Mouse (Mus musculus) cerebellum, postnatal 25 days (tissue): ENCODE measurements around the gene 1700020N01Rik.

Source experiments
- DNase-seq, 2 experiments: peaks; one replicate each; pipeline ENCODE4 v3.0.0; 2021; ENCODE audit warnings: mixed read lengths in 2 of 2

1700020N01Rik gene

DNA sequence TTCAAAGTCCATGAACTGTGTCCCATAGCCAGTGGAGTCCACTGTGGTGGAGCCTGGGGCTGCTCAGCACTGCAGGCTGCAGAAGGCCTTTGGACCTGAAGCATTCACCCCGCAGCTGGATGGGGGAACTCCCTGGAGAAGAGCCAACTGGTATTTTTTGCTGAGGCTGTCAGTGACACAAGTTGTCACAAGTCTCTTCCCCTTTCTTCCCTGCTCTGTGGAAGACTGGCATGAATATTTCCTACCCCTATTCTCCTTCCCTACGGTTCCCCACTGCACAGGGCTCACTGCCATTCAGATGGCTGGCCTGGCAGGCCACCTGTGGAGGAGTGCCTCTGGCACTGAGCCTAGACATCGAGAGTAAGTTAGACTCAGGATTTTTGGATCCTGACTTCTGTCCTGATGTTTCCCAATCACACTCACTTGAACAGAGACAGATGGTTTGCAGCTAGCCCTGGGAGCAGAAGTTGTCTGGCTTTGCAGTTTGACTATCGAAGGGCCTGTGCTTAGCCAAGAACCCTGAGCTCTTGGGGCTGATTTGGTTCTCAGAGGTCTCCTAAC lies 12.1 kb downstream of the 1700020N01Rik start:
- peak; percentile 25 to 41 for DNase-seq

GRCm38 (mm10) chr10:21605601-21606000 lies 12.7 kb downstream of the 1700020N01Rik start:
- no peak for DNase-seq

DNA sequence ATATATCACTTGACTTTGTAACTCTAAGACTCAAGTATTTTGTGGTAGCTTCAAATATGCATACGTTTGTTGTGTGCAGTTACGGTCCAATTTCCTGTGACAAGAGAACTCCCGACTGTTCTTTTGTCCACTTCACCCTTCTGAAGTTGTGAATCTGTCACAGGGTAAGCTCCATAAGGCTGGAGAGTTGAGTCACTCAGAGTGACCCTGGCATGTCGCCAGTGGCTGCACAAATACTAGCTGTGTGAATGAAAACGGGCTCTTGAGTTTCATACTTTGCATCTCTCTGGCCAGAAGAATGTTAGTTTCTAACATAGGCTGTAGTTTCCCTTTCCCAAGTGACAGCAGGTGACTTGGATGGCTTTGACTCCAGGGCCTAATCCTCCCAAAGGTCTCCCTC lies 14.0 kb downstream of the 1700020N01Rik start:
- peak in 1 of 2 experiments; percentile 50 for DNase-seq

- no peak for DNase-seq
Measured at GRCm38 (mm10) chr10:21609583-21609982, 16.6 kb downstream of the 1700020N01Rik start.

DNA sequence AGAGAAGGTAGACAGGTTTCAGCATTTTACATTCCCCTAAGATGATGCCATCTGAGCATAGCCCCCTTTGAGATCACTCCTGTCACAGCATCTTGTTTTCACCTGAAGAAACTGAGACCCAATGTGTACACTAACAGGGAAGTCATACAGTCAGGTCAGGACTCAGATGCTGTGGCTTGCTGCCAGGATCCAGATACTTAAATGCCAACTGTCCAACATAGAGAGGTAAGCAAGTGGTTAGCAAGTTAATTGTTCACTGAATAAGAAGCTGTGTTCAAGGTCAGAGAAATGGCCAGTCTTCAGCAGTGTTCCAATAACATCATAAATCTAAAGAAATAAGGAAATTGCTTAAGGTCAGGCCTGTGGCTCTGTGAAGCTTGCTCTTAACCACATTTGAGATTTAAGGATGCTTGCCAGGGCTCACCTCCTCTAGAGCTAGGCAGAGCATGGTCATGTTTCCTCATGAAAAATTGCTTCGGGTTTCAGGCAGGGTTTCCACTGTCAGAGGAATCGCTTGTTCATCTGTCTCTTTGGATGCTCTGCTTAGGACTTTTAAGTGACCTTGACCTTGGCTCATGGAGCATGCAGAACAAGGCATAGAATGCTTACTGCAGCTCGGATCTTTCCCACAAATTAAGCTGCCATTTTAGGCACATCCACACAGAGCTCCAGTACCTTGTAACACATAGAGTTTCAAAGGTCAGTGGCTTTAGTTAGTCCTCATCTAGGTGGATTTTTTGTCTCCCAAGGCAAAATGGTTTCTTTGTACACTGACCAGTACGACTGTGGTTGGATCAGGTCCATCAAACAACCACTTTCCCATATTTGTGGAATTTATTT lies 20.3 kb downstream of the 1700020N01Rik start:
- no peak for DNase-seq

DNA sequence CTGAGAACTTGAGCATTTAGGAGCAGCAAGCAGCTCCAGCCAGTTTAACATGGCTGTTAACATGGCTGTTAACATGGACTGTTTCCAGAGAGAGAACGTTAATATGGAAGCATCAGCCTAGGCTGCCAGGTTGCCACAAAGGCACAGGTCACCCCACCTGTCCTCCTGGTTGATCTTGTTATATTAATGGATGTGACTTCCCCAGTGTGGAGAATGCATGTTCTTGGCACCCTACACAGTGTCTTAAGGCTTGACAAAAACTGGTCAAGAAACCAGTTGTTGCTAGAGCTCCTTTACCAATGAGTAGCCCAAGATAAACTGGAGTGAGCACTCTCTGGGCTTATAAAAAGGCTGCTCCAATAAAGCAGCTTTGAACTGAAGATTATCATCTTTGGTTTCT lies 21.6 kb downstream of the 1700020N01Rik start:
- no peak for DNase-seq

GRCm38 (mm10) chr10:21618745-21619508 lies 26.0 kb downstream of the 1700020N01Rik start:
- no peak for DNase-seq

DNA sequence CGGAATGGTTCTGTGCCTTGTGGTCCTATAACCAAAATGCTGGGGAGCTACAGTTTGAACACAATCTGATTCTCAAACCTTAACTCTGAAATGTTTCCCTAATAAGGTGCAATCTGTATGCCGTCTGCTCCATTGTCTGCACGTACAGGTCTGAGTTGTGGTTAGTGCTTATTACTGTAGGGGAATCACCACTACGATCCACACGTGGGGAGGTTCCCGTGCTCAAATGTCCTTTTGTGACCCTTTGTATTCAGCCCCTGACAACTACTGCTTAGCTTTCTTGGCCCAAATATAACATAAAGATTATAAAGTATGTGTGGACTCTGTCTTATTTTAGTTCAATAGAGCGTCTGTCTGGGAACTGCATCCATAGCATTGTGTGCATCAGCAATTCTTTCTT lies 29.1 kb downstream of the 1700020N01Rik start:
- no peak for DNase-seq

GRCm38 (mm10) chr10:21628555-21628954 lies 35.6 kb downstream of the 1700020N01Rik start:
- DNase-seq: no peak

- DNase-seq: no peak
Measured at GRCm38 (mm10) chr10:21629031-21629740, 36.2 kb downstream of the 1700020N01Rik start.

GRCm38 (mm10) chr10:21631481-21631880 lies 38.5 kb downstream of the 1700020N01Rik start:
- no peak for DNase-seq

DNA sequence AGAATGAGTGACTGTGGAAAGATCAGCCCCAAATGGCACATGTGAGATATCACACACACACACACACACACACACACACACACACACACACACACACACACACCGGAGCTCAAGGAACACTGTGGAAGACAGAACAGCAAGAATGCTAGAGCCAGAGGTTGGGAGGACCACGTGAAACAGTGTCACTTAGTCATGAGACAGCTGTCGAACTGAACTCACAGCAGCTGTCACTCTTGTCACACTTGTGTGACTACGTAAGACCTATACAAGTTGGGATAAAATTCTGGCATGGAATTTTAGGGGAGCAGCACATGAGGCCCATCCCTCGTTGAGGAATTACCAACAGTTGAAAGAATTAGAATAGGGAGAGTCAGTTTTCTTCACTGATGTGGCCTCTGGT lies 39.7 kb downstream of the 1700020N01Rik start:
- DNase-seq: no peak

DNA sequence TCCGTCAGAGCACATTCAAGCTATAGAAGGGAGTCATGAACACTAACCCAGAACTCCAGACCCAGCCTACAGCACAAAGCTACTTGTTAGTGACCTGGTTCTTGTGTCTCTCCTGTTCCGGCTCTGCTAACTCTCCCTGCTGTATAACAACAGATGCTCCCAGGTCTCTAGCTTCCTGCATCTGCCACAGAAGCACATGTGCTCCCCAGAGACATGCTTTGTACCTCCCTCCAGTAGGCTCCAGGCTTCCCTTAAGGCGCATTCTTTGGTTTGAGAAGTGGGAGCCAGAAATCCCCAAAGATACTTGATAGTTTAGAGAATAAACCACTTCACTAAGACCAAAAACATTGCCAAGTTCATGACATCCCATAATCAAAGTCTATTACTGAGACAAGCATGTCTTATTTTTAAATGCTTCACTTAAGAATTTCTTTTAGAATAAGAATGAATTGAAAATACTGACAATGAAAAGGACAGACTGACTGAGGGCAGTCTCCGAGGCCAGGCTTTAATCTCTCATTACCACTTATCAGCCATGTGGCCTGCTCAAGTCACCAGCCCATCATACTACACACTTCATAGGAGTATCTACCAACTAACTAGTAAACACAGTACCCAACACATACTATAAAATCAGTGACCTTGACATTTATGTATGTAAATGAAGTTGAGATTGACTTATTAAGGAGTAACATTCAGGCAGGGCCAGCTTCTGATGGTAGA lies 43.2 kb downstream of the 1700020N01Rik start:
- DNase-seq: no peak

DNA sequence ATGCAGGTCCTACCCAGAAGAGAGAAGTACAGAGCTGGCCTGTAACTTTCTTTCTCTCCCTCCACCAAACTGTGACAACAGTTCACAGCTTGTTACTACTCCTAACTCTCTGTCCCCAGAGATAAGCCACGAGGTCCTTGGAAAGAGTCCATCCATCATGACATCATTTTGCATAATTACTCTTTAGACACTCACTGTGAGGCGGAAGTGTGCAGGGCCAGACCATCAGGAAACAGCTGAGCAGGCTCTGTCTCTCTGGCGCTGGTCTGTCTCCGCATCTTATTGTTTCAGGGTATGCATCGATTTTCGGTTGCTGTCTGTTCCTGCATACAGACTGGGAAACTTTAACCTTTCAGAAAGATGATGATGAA lies 43.8 kb downstream of the 1700020N01Rik start:
- peak in 1 of 2 experiments; percentile 7 for DNase-seq

- no peak for DNase-seq
Measured at GRCm38 (mm10) chr10:21651388-21651787, 58.4 kb downstream of the 1700020N01Rik start.

- DNase-seq: no peak
Measured at GRCm38 (mm10) chr10:21652426-21653345, 59.7 kb downstream of the 1700020N01Rik start.

DNA sequence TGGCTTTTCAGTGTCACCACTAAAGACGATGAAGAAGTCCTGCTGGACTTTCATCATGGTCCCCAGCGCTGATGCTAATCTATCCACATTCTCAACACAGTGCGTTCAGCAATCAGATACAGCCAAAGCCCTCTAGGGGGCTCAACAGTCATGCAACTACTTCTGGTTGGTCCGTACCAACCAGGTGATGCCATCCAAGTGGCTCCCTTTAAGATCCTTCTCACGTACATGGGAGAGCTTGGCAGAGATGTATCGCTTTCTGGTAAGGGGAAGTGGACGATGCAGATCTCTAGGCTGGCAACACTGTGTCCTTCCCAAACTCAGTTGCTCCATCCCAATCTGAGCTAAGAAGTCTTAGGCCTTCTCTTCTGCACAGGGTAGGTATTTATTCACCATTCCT lies 60.5 kb downstream of the 1700020N01Rik start:
- DNase-seq: no peak

GRCm38 (mm10) chr10:21659576-21660246 lies 66.8 kb downstream of the 1700020N01Rik start:
- DNase-seq: no peak

DNA sequence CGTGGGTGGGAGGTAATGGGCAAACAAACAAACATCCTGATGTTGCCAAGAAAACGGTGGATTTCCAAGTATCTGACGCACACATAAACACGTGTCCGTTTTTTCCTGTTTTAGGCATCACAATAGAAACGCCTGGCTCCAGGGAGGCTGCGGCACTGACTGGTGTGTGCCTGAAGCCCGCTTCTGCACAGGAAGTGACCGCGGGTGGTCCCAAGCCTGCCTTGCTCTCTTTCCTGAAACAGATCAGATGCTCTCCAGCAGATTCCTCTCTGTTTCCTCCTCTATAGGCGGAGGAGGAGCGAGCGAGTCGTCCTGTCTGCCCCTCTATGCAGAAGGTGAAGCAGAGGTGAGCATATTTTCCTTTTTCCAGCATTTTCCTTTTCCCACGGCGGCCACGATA lies 76.0 kb downstream of the 1700020N01Rik start:
- no peak for DNase-seq

DNA sequence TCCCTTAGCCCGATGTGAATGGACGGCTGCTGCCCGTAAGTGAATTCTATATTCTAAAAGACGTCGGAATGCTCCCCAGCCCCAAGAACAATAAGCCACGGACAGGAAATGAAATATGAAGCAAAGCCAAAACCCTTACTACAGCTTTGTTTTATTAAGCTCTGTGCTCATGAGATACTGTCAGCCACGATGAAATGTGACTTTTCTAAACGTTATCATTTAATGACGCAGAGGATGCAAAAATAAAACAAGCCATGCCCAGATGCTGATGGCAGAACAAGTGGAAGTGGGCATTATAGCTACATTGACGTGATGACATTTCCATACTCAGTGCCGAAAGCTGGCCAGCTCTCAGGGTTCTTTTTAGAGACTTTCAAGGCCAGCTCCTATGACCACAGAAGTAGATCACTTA lies 76.8 kb downstream of the 1700020N01Rik start:
- no peak for DNase-seq

DNA sequence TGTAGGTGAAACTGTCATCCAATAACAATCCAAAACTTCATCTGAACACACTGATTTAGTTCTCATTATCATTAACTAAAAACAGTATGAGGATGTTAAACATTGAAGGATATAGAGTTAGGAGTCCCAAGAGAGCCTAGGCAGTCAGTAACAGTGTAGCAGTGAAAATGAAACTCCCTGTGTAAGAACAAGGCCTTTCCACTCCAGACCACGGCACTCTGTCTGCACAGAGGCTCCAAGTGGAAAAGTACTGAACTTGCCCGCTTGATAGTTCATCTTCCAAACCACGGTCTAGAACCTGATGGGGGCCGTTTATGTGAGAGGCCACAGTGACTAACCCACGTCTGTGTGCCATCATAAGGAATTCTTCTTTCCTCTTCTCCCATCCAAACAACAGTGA lies 77.2 kb downstream of the 1700020N01Rik start:
- no peak for DNase-seq
